Comparison of ENCODE assay signal across 30 mouse cellular contexts in genomic region chr2:114071876-114072275, GRCm38 (mm10). TPM values are rescaled to one million over a fixed set of nuclear protein-coding genes. Genes with fewer than 3 reads are reported as not detected.
DNase-seq lines count a peak whose midpoint lies in the region; ATAC-seq and TF ChIP-seq lines count a peak whose summit lies in the region.
"Had no signal": no experiment of that assay in that cellular context is flagged by ENCODE, and none has a peak within 500 bp of the region (broad histone marks: within the 10 kb centered on the region; RNA-seq: fewer than 3 reads in every experiment).

No protein-coding gene starts in this region.

- H3K4me1 ChIP-seq in heart, adult 2 months (ENCODE audit: control insufficient read depth, insufficient read depth, low read length) = peaks cover 1% of the 10 kb centered on the region
- H3K4me1 ChIP-seq in heart, embryonic 13.5 days = peaks cover 12% of the 10 kb centered on the region
- no peaks in the 10 kb centered on the region for H3K4me1 ChIP-seq in heart, embryonic 11.5 days (ENCODE audit: control insufficient read depth, insufficient read depth, low read length)
- no peaks in the 10 kb centered on the region for H3K4me1 ChIP-seq in lung, embryonic 14.5 days (ENCODE audit: insufficient read depth)
- H3K4me1 ChIP-seq in lung, postnatal 0 days (ENCODE audit: insufficient read depth, low read depth, low read length) = no peaks in the 10 kb centered on the region
- H3K4me1 ChIP-seq: forebrain, embryonic 13.5 days had no signal

- H3K27me3 ChIP-seq in heart, adult 2 months (ENCODE audit: control insufficient read depth, insufficient read depth, low read length) = no peaks in the 10 kb centered on the region
- H3K27me3 ChIP-seq in heart, embryonic 13.5 days (replicated peaks) = no peaks in the 10 kb centered on the region
- H3K27me3 ChIP-seq in heart, embryonic 11.5 days (ENCODE audit: control insufficient read depth, insufficient read depth, low read length) = no peaks in the 10 kb centered on the region
- no peaks in the 10 kb centered on the region for H3K27me3 ChIP-seq in lung, embryonic 14.5 days (ENCODE audit: insufficient read depth, low read length)
- no peaks in the 10 kb centered on the region for H3K27me3 ChIP-seq in lung, postnatal 0 days (replicated peaks; ENCODE audit: insufficient read depth, low read length)
- H3K27me3 ChIP-seq: CH12.LX; forebrain, embryonic 13.5 days had no signal

- H3K9ac ChIP-seq in heart, adult 2 months (ENCODE audit: low read depth, low read length) = no peak overlapping the region
- no peak overlapping the region for H3K9ac ChIP-seq in heart, embryonic 13.5 days
- no peak overlapping the region for H3K9ac ChIP-seq in heart, embryonic 11.5 days (ENCODE audit: low read depth, low read length)
- H3K9ac ChIP-seq in lung, embryonic 14.5 days = no peak overlapping the region
- H3K9ac ChIP-seq in lung, postnatal 0 days (replicated peaks; ENCODE audit: low read depth) = no peak overlapping the region
- H3K9ac ChIP-seq: forebrain, embryonic 13.5 days; hindbrain, embryonic 14.5 days had no signal

- no peaks in the 10 kb centered on the region for H3K9me3 ChIP-seq in heart, embryonic 13.5 days
- H3K9me3 ChIP-seq in heart, embryonic 11.5 days (replicated peaks; ENCODE audit: control insufficient read depth, low read length) = no peaks in the 10 kb centered on the region
- no peaks in the 10 kb centered on the region for H3K9me3 ChIP-seq in lung, embryonic 14.5 days (ENCODE audit: low read depth, low read length)
- no peaks in the 10 kb centered on the region for H3K9me3 ChIP-seq in lung, postnatal 0 days (ENCODE audit: low read length)
- H3K9me3 ChIP-seq: forebrain, embryonic 10.5 days; forebrain, embryonic 13.5 days; G1E had no signal

- TF ChIP-seq POLR2A in heart, adult 2 months (IDR thresholded peaks at IDR 0.05; ENCODE audit: insufficient read depth, low read depth, low read length) = no peak

- TF ChIP-seq EP300 in heart, adult 2 months (IDR thresholded peaks at IDR 0.05; ENCODE audit: insufficient read depth, low read depth, low read length) = no peak
- no peak for TF ChIP-seq EP300 in lung, postnatal 0 days (IDR thresholded peaks at IDR 0.05)

- no peak for ATAC-seq in heart, embryonic 13.5 days (ENCODE audit: extremely low read depth, insufficient number of reproducible peaks, low FRiP score, low TSS enrichment)
- ATAC-seq in heart, embryonic 11.5 days (replicated peaks; ENCODE audit: insufficient number of reproducible peaks, low FRiP score, low TSS enrichment) = no peak
- ATAC-seq in lung, embryonic 14.5 days (ENCODE audit: insufficient read depth) = no peak
- ATAC-seq in lung, postnatal 0 days = no peak
- ATAC-seq: forebrain, embryonic 13.5 days; forebrain, embryonic 16.5 days; hindbrain, postnatal 0 days; inflammation-experienced regulatory T-cells, adult 6 months; Patski had no signal

- no peaks in the 10 kb centered on the region for H3K79me2 ChIP-seq in heart, adult 2 months (replicated peaks; ENCODE audit: control insufficient read depth, insufficient read depth, low read length)

- intact Hi-C loops in heart, adult 2 months (cut with DNase I) = no loop called here

- 35% methylated on average over 2 of the region's 2 CpGs for WGBS in heart, adult 2 months
- WGBS in heart, embryonic 13.5 days = 36% methylated on average over 2 of the region's 2 CpGs
- 45% methylated on average over 2 of the region's 2 CpGs for WGBS in heart, embryonic 11.5 days (ENCODE audit: insufficient replicate concordance)
- 49% methylated on average over 2 of the region's 2 CpGs for WGBS in lung, embryonic 14.5 days
- 62% methylated on average over 2 of the region's 2 CpGs for WGBS in lung, postnatal 0 days

- DNase-seq in heart, adult 2 months = no peak
- DNase-seq in heart, adult 8-10 months (ENCODE audit: low spot score) = no peak
- DNase-seq in lung, embryonic 14.5 days = peak; percentile 20
- no peak for DNase-seq in lung, postnatal 0 days (ENCODE audit: low spot score)
- no peak for DNase-seq in ovary, postnatal 36 days (ENCODE audit: low spot score)
- DNase-seq: adrenal gland, postnatal 10 days; adrenal gland, postnatal 36 days; B cell, adult 2 months; cerebellum, adult 18-20 months; cerebellum, adult 9-10 months; cerebellum, postnatal 14 days; gastrocnemius, postnatal 10 days; gastrocnemius, postnatal 36 days; kidney, adult 11 months; kidney, adult 8-10 months had no signal

- no peak overlapping the region for H3K4me3 ChIP-seq in heart, adult 2 months
- H3K4me3 ChIP-seq in heart, embryonic 13.5 days = no peak overlapping the region
- H3K4me3 ChIP-seq in heart, embryonic 11.5 days (ENCODE audit: low read depth, low read length) = no peak overlapping the region
- no peak overlapping the region for H3K4me3 ChIP-seq in lung, embryonic 14.5 days (ENCODE audit: low read depth, low read length)
- H3K4me3 ChIP-seq in lung, postnatal 0 days (ENCODE audit: low read depth, low read length) = no peak overlapping the region
- H3K4me3 ChIP-seq: forebrain, embryonic 10.5 days; forebrain, embryonic 13.5 days had no signal

- H3K4me2 ChIP-seq in heart, embryonic 13.5 days = no peak overlapping the region
- H3K4me2 ChIP-seq in heart, embryonic 11.5 days = no peak overlapping the region
- no peak overlapping the region for H3K4me2 ChIP-seq in lung, embryonic 14.5 days
- no peak overlapping the region for H3K4me2 ChIP-seq in lung, postnatal 0 days (replicated peaks; ENCODE audit: low read depth, low read length)
- H3K4me2 ChIP-seq: forebrain, embryonic 13.5 days; hindbrain, embryonic 14.5 days had no signal

- H3K36me3 ChIP-seq in heart, adult 2 months (ENCODE audit: control insufficient read depth, insufficient read depth, low read length) = peaks cover 4% of the 10 kb centered on the region
- H3K36me3 ChIP-seq in heart, embryonic 13.5 days = no peaks in the 10 kb centered on the region
- no peaks in the 10 kb centered on the region for H3K36me3 ChIP-seq in heart, embryonic 11.5 days (ENCODE audit: control insufficient read depth, insufficient read depth, low read length)
- H3K36me3 ChIP-seq in lung, embryonic 14.5 days (ENCODE audit: insufficient read depth) = no peaks in the 10 kb centered on the region
- H3K36me3 ChIP-seq in lung, postnatal 0 days (ENCODE audit: insufficient read depth, low read length) = no peaks in the 10 kb centered on the region
- H3K36me3 ChIP-seq: forebrain, embryonic 10.5 days; G1E had no signal

- TF ChIP-seq CTCF in heart, adult 2 months (IDR thresholded peaks at IDR 0.05) = no peak
- TF ChIP-seq CTCF in lung, embryonic 14.5 days (IDR thresholded peaks at IDR 0.05; ENCODE audit: low read depth) = no peak
- no peak for TF ChIP-seq CTCF in lung, postnatal 0 days (IDR thresholded peaks at IDR 0.05)

- H3K27ac ChIP-seq in heart, adult 2 months = peak overlapping the region; percentile 71
- peak overlapping the region; percentile 53 for H3K27ac ChIP-seq in heart, embryonic 13.5 days (replicated peaks)
- H3K27ac ChIP-seq in heart, embryonic 11.5 days (ENCODE audit: low read depth, low read length) = no peak overlapping the region
- H3K27ac ChIP-seq in lung, embryonic 14.5 days (ENCODE audit: low read depth) = no peak overlapping the region
- H3K27ac ChIP-seq in lung, postnatal 0 days (ENCODE audit: low read length) = no peak overlapping the region
- H3K27ac ChIP-seq: forebrain, embryonic 10.5 days; forebrain, embryonic 13.5 days; hindbrain, embryonic 14.5 days; hindbrain, postnatal 0 days had no signal

RNA-seq across cellular contexts. Expression of gene Actc1, which starts 18.5 kb away (rescaled TPM):
- total RNA-seq in heart, adult 2 months (2021) = over 10,000 TPM in 1 of 2 experiments, 1,000 to 10,000 TPM in 1; 9,778 to 11,260 TPM
- polyA plus RNA-seq in heart, adult 2 months (2012; rRNA removed) = 24,627 and 41,572 TPM in 2 replicates
- total RNA-seq in heart, adult 8-10 months (2022) = over 10,000 TPM in 3 of 4 experiments, 1,000 to 10,000 TPM in 1; 8,568 to 14,785 (median 13,606) TPM
- 11,395 and 12,800 TPM in 2 replicates for polyA plus RNA-seq in heart, embryonic 13.5 days (2015; fragmentation: Nextera tagmentation; extraction: Ambion mirVana)
- 12,441 and 13,029 TPM in 2 replicates for polyA plus RNA-seq in heart, embryonic 11.5 days (2014; fragmentation: Nextera tagmentation; extraction: Ambion mirVana)
- polyA plus RNA-seq in lung, embryonic 14.5 days (2014; fragmentation: Nextera tagmentation; extraction: Ambion mirVana) = 106 and 243 TPM in 2 replicates
- 170 and 194 TPM in 2 replicates for polyA plus RNA-seq in lung, postnatal 0 days (2015; fragmentation: Nextera tagmentation; extraction: Ambion mirVana)
- total RNA-seq: adrenal gland, adult 18-20 months; adrenal gland, postnatal 36 days; CH12.LX; G1E; granulocyte monocyte progenitor cell, adult 5-6 weeks had no signal
- polyA plus RNA-seq: G1E; inflammation-experienced regulatory T-cells, adult 6 months; Patski had no signal

RNA-seq across cellular contexts. Expression of gene Gjd2, which starts 58.5 kb away (rescaled TPM):
- total RNA-seq in heart, adult 2 months (2021) = not detected
- 0.06 TPM in 1 of 2 replicates, not detected in the other for polyA plus RNA-seq in heart, adult 2 months (2012; rRNA removed)
- total RNA-seq in heart, adult 8-10 months (2022) = not detected
- not detected in 2 replicates for polyA plus RNA-seq in heart, embryonic 13.5 days (2015; fragmentation: Nextera tagmentation; extraction: Ambion mirVana)
- not detected in 2 replicates for polyA plus RNA-seq in heart, embryonic 11.5 days (2014; fragmentation: Nextera tagmentation; extraction: Ambion mirVana)
- polyA plus RNA-seq in lung, embryonic 14.5 days (2014; fragmentation: Nextera tagmentation; extraction: Ambion mirVana) = not detected in 2 replicates
- polyA plus RNA-seq in lung, postnatal 0 days (2015; fragmentation: Nextera tagmentation; extraction: Ambion mirVana) = not detected in 2 replicates
- total RNA-seq: CH12.LX; G1E; gastrocnemius, adult 18-20 months; gastrocnemius, postnatal 10 days; gastrocnemius, postnatal 36 days; granulocyte monocyte progenitor cell, adult 5-6 weeks; heart, postnatal 14 days had no signal
- polyA plus RNA-seq: G1E; inflammation-experienced regulatory T-cells, adult 6 months; Patski had no signal

Comparison
In these comparisons a context has a peak if more than half of its experiments do, and no peak if none do; other contexts are left out.
1. H3K27ac ChIP-seq: peak in heart, adult 2 months (single experiment) and heart, embryonic 13.5 days (single experiment); none in heart, embryonic 11.5 days (single experiment), lung, embryonic 14.5 days (single experiment) and lung, postnatal 0 days (single experiment).
2. RNA of gene Actc1, which starts 18.5 kb away (polyA plus RNA-seq): 24,627 to 41,572 TPM in heart, adult 2 months, 12,441 to 13,029 TPM in heart, embryonic 11.5 days and 11,395 to 12,800 TPM in heart, embryonic 13.5 days; 170 to 194 TPM in lung, postnatal 0 days and 106 to 243 TPM in lung, embryonic 14.5 days; every median in the first group is over 10 times any median in the second.